Mouse (Mus musculus) testis, adult 2 months (tissue): ENCODE measurements around the gene Ropn1. TPM values are rescaled to one million over a fixed set of nuclear protein-coding genes. Genes with fewer than 3 reads are reported as not detected.

ENCODE experiments used
- H3K27ac ChIP-seq: fragments of 200-500 bp; 2 replicates; pipeline ENCODE4 v1.5.1; 2012; ENCODE audit warnings: low read depth, low read length; ENCODE audit not compliant: control insufficient read depth, insufficient read depth
- H3K27me3 ChIP-seq: fragments of 200-500 bp; 2 replicates; pipeline ENCODE4 v1.6.1; 2012; ENCODE audit warnings: mild to moderate bottlenecking, low read length, moderate library complexity; ENCODE audit not compliant: control insufficient read depth, insufficient read depth
- H3K36me3 ChIP-seq: fragments of 200-500 bp; 2 replicates; pipeline ENCODE4 v1.6.1; 2012; ENCODE audit warnings: mild to moderate bottlenecking, low read length; ENCODE audit not compliant: control insufficient read depth, insufficient read depth
- H3K4me1 ChIP-seq: fragments of 200-500 bp; 2 replicates; pipeline ENCODE4 v1.6.1; 2012; ENCODE audit warnings: low read length; ENCODE audit not compliant: control insufficient read depth, insufficient read depth
- H3K4me3 ChIP-seq: fragments of 200-500 bp; 2 replicates; pipeline ENCODE4 v1.5.1; 2012; ENCODE audit warnings: low read depth, mild to moderate bottlenecking, low read length, moderate library complexity, mixed read lengths; ENCODE audit not compliant: control insufficient read depth
- CTCF ChIP-seq: fragments of 200-500 bp; IDR thresholded peaks from 2 replicates; pipeline ENCODE4 v1.5.1; 2012; ENCODE audit warnings: low read depth, mild to moderate bottlenecking, inconsistent platforms, low read length, moderate library complexity; ENCODE audit not compliant: control insufficient read depth, insufficient read depth, insufficient replicate concordance
- POLR2A ChIP-seq: fragments of 200-500 bp; IDR thresholded peaks from 2 replicates; pipeline ENCODE4 v1.6.1; 2012; ENCODE audit warnings: low read depth, mild to moderate bottlenecking, inconsistent platforms, low read length, moderate library complexity; ENCODE audit not compliant: control insufficient read depth
- polyA plus RNA-seq: library from polyadenylated mRNA; depleted of rRNA; stranded (reverse); fragments of >200 nt; gene quantifications from 2 replicates; pipeline ENCODE4 v1.2.3, GENCODE M21; 2012

Ropn1 gene
- polyA plus RNA-seq, 1 experiment: 973 TPM

- Histone ChIP-seq H3K4me1 (peaks cover 2% of the 10 kb centered on the region; the same call in 1 of the 2 replicates), H3K27ac (no peak overlapping the region), H3K27me3 (no peaks in the 10 kb centered on the region), H3K4me3 (no peak overlapping the region; the same call in 1 of the 2 replicates), H3K36me3 (no peaks in the 10 kb centered on the region)
- TF ChIP-seq POLR2A (no peak), CTCF (peak; percentile 96)
Observed at GRCm38 (mm10) chr16:34667031-34667726, 17.5 kb downstream of the Ropn1 start.

DNA sequence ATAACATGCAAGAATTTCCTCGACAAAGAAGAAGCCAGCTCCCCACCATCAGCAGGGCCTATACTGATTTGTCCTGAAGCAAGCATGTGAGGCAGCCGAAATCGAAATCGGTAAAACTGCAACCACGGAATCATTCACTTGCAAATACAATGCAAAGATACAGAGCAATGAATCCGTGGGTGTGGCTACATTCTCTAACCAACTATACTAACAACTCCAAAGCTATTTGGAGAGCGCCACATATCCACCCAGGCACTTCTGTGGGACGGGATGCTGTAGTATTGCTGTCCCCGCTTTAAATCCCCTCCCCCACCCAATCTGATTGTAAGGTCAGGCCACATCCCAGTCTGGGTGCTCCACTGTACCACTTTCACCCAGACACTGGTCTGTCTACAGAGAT, 18.6 kb downstream of the Ropn1 start:
- TF ChIP-seq POLR2A (no peak), CTCF (no peak)
- H3K27me3 ChIP-seq: no peaks in the 10 kb centered on the region

GRCm38 (mm10) chr16:34671966-34672365, 22.2 kb downstream of the Ropn1 start:
- Histone ChIP-seq H3K27me3 (no peaks in the 10 kb centered on the region), H3K4me3 (no peak overlapping the region), H3K4me1 (peaks cover under 1% of the 10 kb centered on the region; the same call in 1 of the 2 replicates), H3K27ac (no peak overlapping the region), H3K36me3 (no peaks in the 10 kb centered on the region)
- TF ChIP-seq CTCF (no peak), POLR2A (no peak)

More for the DNA sequence above, 18.6 kb downstream of the Ropn1 start:
- Histone ChIP-seq H3K27ac (no peak overlapping the region), H3K4me3 (no peak overlapping the region), H3K36me3 (no peaks in the 10 kb centered on the region), H3K4me1 (peaks cover 2% of the 10 kb centered on the region; the same call in 1 of the 2 replicates)

DNA sequence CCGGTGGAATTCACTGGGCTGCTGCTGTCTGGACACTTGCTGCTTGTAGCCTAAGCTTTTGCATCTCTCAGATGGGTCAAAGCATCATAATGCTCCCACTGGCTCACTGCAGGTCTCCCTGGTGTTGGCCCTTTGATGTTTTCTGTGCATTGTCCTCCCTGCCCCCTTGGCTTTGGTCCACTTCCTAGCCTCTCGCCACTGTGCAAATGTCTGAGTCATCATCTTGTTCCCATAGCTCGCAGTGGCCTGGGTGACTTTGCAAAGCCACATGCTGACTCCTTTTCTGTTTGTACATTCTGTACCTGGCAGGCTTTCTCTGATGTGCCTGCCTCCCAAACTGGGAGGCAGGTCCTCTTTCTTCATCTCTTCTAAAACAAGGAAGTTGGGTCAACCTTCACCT, 23.1 kb downstream of the Ropn1 start:
- Histone ChIP-seq H3K4me1 (no peaks in the 10 kb centered on the region), H3K27ac (no peak overlapping the region), H3K36me3 (no peaks in the 10 kb centered on the region), H3K4me3 (no peak overlapping the region), H3K27me3 (no peaks in the 10 kb centered on the region)
- TF ChIP-seq POLR2A (no peak), CTCF (no peak)

DNA sequence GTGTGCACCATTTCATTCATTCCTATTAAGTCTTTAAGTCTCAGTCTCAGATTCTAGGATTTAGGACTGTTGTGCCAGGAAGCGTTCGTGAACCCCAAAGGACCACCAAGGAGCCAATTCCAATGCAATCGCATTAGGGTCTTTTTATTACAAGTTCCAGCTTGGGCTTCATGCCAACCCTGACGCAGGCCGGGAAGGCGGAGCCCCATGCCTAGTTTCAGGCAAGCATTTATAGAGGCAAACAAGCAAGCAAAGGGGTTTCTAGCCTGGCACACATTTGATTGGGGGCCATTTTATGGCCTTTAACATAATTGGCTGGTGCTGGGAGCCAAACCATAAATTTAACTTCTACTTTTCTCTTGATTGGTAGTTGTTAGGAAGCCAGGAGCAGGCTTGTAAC, 24.6 kb downstream of the Ropn1 start:
- Histone ChIP-seq H3K27me3 (no peaks in the 10 kb centered on the region), H3K27ac (no peak overlapping the region), H3K4me3 (no peak overlapping the region), H3K4me1 (no peaks in the 10 kb centered on the region), H3K36me3 (no peaks in the 10 kb centered on the region)
- TF ChIP-seq CTCF (no peak), POLR2A (no peak)

- Histone ChIP-seq H3K36me3 (no peaks in the 10 kb centered on the region), H3K27me3 (no peaks in the 10 kb centered on the region), H3K4me1 (peaks cover 2% of the 10 kb centered on the region; the same call in 1 of the 2 replicates), H3K4me3 (no peak overlapping the region), H3K27ac (no peak overlapping the region)
- TF ChIP-seq POLR2A (no peak), CTCF (no peak)
Observed at GRCm38 (mm10) chr16:34681823-34682222, 32.1 kb downstream of the Ropn1 start.

- Histone ChIP-seq H3K27me3 (no peaks in the 10 kb centered on the region), H3K27ac (no peak overlapping the region), H3K4me1 (no peaks in the 10 kb centered on the region; the same call in 1 of the 2 replicates), H3K4me3 (no peak overlapping the region; the same call in 1 of the 2 replicates), H3K36me3 (no peaks in the 10 kb centered on the region; the same call in 1 of the 2 replicates)
- TF ChIP-seq CTCF (no peak), POLR2A (no peak)
Observed at GRCm38 (mm10) chr16:34689879-34690278, 40.2 kb downstream of the Ropn1 start.

- Histone ChIP-seq H3K4me1 (no peaks in the 10 kb centered on the region), H3K27me3 (no peaks in the 10 kb centered on the region), H3K36me3 (no peaks in the 10 kb centered on the region; the same call in 1 of the 2 replicates), H3K4me3 (peak within 1 kb of the TSS; percentile 99), H3K27ac (peak within 1 kb of the TSS; percentile 99)
- TF ChIP-seq CTCF: no peak
- peak; percentile 76 for TF ChIP-seq POLR2A
Observed at GRCm38 (mm10) chr16:34690334-34691144, 40.8 kb downstream of the Ropn1 start, which contains the start of gene Ccdc14. Gene Ccdc14, plus strand, starts transcription at chr16:34690616.
